Mouse (Mus musculus) megakaryocyte, embryonic 14.5 days (primary cell): ENCODE data around the gene Sec16a.

Source experiments
- FLI1 ChIP-seq: IDR thresholded peaks from 2 replicates; pipeline ENCODE4 v1.6.1; 2012; ENCODE audit warnings: low read length, inconsistent platforms, mixed read lengths
- GATA1 ChIP-seq: IDR thresholded peaks from 3 replicates; pipeline ENCODE4 v1.6.1; 2012; ENCODE audit warnings: mixed read lengths, low read length, inconsistent platforms, borderline replicate concordance

DNA sequence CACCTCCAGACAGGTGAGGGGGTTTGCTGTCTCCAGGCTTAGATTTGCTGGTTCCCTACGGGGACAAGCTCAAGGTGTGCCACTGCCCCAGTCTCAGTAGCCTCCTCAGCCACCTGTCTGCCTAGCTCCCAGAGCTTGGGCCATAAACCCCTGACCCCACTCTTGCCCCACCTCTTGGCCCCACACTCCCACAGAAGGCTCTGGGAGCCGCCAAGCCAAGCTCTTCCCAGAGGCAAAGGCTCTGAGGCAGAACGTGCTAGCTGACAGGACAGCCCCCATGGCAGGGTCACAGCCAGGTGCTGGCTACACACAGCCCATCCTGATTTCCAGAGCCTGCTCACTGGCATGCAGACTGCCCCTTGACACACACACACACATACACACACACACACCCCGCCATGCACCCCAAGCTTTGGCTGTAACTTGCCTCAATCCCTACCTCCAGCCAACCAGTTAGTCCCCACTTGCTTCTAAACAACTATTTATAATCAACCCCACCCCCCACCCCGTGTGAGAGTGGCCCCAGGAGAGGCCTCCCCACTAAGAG, 41.3 kb upstream of the Sec16a start:
- TF ChIP-seq FLI1 (no peak), GATA1 (no peak)
